Mouse (Mus musculus): ENCODE data around the gene Serpinb9b. TPM values are rescaled to one million over a fixed set of nuclear protein-coding genes. Genes with fewer than 3 reads are reported as not detected.
"Not testable (repeated sequence)": the region's sequence is repeated elsewhere in the genome, so short reads cannot be mapped to it uniquely, and the experiment has no call there.

The Serpinb9b gene
- total RNA-seq, 1 experiment, result 12.3 TPM

DNA sequence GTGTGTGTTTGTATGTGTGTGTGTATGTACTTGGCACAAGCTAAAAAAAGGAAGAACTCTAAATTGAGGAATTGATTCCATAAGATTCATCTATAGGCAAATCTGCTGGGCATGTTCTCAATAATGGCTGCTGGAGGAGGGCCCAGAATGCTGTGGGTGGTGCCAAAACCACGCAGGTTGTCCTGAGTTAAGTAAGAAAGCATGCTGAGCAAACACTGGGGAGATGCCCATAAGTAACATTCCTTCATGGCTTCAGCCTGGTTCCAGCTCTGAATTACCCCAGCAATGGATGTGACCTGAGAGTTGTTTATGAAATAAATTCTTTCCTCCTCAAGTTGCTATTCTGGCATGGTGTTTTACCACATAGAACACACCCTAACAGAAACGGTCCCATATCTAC, 13.9 kb upstream of the Serpinb9b start:
- H3K36me3 ChIP-seq (ENCODE audit: control insufficient read depth, insufficient read depth, low read length, poor library complexity, severe bottlenecking), result no peaks in the 10 kb centered on the region

DNA sequence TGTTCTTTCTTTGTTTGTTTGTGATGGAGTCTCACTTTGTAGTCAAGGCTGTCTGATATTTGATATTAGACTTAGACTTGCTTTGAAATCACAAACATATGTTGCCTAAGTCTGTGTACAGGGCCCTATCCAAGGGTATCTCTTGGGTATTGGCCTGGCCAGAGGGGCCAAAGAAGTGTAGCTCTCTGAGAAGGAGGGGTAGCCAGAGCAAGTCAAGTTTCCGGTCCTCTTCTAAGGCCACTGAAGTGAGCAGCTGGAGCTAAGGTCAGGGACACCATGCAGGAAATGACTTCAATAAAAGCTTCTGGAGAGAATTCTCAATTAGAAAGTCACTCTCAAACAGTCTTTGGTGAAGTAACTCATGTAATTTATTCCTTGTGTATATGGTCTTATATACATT, 4.8 kb upstream of the Serpinb9b start:
- in situ Hi-C loops (cut with MboI; ENCODE audit: low sequenced_read_pairs in 2 of 2, unreplicated experiment in 2 of 2), result no loop called here
- no peak for TF ChIP-seq HCFC1 (IDR thresholded peaks at IDR 0.05; ENCODE audit: borderline replicate concordance, insufficient read depth, low read length)
- no peak for TF ChIP-seq CHD2 (IDR thresholded peaks at IDR 0.05; ENCODE audit: low read depth, low read length)
- no peak for TF ChIP-seq MAFK (IDR thresholded peaks at IDR 0.05; ENCODE audit: insufficient read depth, low read depth, low read length)
- no peak for TF ChIP-seq ZC3H11A (IDR thresholded peaks at IDR 0.05; ENCODE audit: borderline replicate concordance, low read depth, low read length)
- no peak for TF ChIP-seq ZNF384 (IDR thresholded peaks at IDR 0.05; ENCODE audit: low read depth, low read length)
- peaks cover 4 to 5% of the 10 kb centered on the region in 2 experiments; a peak in 3 of 4 replicates for H3K4me1 ChIP-seq (ENCODE audit: control insufficient read depth in 2 of 2, insufficient read depth in 2 of 2, low read length in 2 of 2, poor library complexity in 1 of 2)
- H3K9me3 ChIP-seq (ENCODE audit: control insufficient read depth, insufficient read depth, low read depth, low read length), result no peaks in the 10 kb centered on the region
- H3K27ac ChIP-seq (ENCODE audit: insufficient read depth, low read depth, low read length, poor library complexity, severe bottlenecking), result no peak overlapping the region
- DNase-seq (ENCODE audit: low read depth, low spot score), result no peak
- no peaks in the 10 kb centered on the region for H3K36me3 ChIP-seq (ENCODE audit: control insufficient read depth, insufficient read depth, low read length, poor library complexity, severe bottlenecking)
- H3K4me3 ChIP-seq (ENCODE audit: insufficient read depth in 1 of 2, low read depth in 1 of 2, low read length in 2 of 2, poor library complexity in 1 of 2, severe bottlenecking in 1 of 2), result no peak overlapping the region
- no peak overlapping the region for H3K9ac ChIP-seq (ENCODE audit: insufficient read depth, low read depth, low read length, poor library complexity, severe bottlenecking)

More for the DNA sequence above, 13.9 kb upstream of the Serpinb9b start:
- Histone ChIP-seq H3K27ac (ENCODE audit: insufficient read depth, low read depth, low read length, poor library complexity, severe bottlenecking) (no peak overlapping the region), H3K9ac (ENCODE audit: insufficient read depth, low read depth, low read length, poor library complexity, severe bottlenecking) (no peak overlapping the region), H3K4me3 (ENCODE audit: insufficient read depth in 1 of 2, low read depth in 1 of 2, low read length in 2 of 2, poor library complexity in 1 of 2, severe bottlenecking in 1 of 2) (no peak overlapping the region), H3K9me3 (ENCODE audit: control insufficient read depth, insufficient read depth, low read depth, low read length) (no peaks in the 10 kb centered on the region), H3K4me1 (ENCODE audit: control insufficient read depth in 2 of 2, insufficient read depth in 2 of 2, low read length in 2 of 2, poor library complexity in 1 of 2) (no peaks in the 10 kb centered on the region)
- in situ Hi-C loops (cut with MboI; ENCODE audit: low sequenced_read_pairs in 2 of 2, unreplicated experiment in 2 of 2), result no loop called here
- DNase-seq (ENCODE audit: low read depth, low spot score), result no peak
- no peak for TF ChIP-seq CHD2 (IDR thresholded peaks at IDR 0.05; ENCODE audit: low read depth, low read length)
- TF ChIP-seq ZNF384 (IDR thresholded peaks at IDR 0.05; ENCODE audit: low read depth, low read length), result no peak
- no peak for TF ChIP-seq ZC3H11A (IDR thresholded peaks at IDR 0.05; ENCODE audit: borderline replicate concordance, low read depth, low read length)
- TF ChIP-seq HCFC1 (IDR thresholded peaks at IDR 0.05; ENCODE audit: borderline replicate concordance, insufficient read depth, low read length), result no peak
- TF ChIP-seq MAFK (IDR thresholded peaks at IDR 0.05; ENCODE audit: insufficient read depth, low read depth, low read length), result no peak

DNA sequence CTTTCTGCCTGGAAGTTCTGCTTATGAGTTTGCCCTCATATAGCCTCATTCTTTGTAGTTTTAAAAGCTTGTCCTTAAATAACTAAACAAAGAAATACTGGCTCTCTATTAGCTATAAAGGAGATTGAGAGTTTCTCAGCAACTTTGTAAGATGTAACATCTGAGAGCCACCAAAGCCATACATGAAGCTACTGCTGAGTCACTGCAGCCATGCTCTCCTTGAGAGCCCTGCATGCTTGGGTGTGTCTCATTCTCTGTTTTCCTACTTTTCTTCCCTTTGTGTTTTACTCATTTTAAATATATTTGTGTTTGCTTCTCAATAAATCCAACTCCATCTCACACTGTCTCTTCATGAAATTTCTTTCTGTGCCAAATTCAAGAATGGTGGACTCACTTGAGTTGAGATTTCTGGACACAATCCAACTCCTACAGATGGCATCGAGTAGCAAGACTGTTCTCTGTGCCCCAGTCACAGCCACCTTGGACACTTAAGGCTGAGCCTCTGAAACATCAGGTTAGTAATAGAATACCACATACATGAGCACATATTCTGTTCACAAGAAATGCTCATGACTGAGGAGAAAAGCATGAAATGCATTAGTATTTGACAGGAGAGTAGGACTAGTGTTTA, 674 bp upstream of the Serpinb9b start:
- DNase-seq (ENCODE audit: low read depth, low spot score), result no peak
- in situ Hi-C loops (cut with MboI; ENCODE audit: low sequenced_read_pairs in 2 of 2, unreplicated experiment in 2 of 2), result no loop called here
- TF ChIP-seq MAFK (IDR thresholded peaks at IDR 0.05; ENCODE audit: insufficient read depth, low read depth, low read length) (0 out of 2 replicates have a peak, but pooled peaks have one; percentile 13), ZC3H11A (IDR thresholded peaks at IDR 0.05; ENCODE audit: borderline replicate concordance, low read depth, low read length) (no peak), HCFC1 (IDR thresholded peaks at IDR 0.05; ENCODE audit: borderline replicate concordance, insufficient read depth, low read length) (no peak)
- Histone ChIP-seq H3K27ac (ENCODE audit: insufficient read depth, low read depth, low read length, poor library complexity, severe bottlenecking) (no peak overlapping the region; the same call in 1 of the 2 replicates), H3K9ac (ENCODE audit: insufficient read depth, low read depth, low read length, poor library complexity, severe bottlenecking) (no peak overlapping the region), H3K9me3 (ENCODE audit: control insufficient read depth, insufficient read depth, low read depth, low read length) (no peaks in the 10 kb centered on the region), H3K4me3 (ENCODE audit: insufficient read depth in 1 of 2, low read depth in 1 of 2, low read length in 2 of 2, poor library complexity in 1 of 2, severe bottlenecking in 1 of 2) (no peak overlapping the region), H3K36me3 (ENCODE audit: control insufficient read depth, insufficient read depth, low read length, poor library complexity, severe bottlenecking) (no peaks in the 10 kb centered on the region), H3K4me1 (ENCODE audit: control insufficient read depth in 2 of 2, insufficient read depth in 2 of 2, low read length in 2 of 2, poor library complexity in 1 of 2) (peaks cover 7 to 12% of the 10 kb centered on the region in 2 experiments; a peak in 3 of 4 replicates)

DNA sequence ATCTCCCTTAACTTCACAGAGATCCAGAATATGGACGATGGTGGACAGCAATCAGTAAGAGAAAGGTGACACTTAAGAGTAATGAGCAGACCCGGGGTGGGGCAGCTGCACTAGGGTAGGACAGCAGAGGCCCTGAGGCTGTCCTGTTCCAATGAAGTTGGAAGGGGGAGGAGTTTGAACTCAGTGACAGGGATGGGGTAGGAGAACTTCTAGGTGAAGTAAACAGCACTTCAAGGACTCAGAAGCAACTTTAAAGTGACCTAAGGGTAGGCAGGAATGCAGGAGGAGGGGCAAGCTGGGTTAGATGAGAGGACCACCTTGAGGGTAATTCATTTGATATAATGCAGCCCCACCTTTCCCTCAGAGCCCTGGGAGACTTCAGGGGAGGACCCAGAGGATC, 930 bp downstream of the Serpinb9b start:
- TF ChIP-seq ZC3H11A (IDR thresholded peaks at IDR 0.05; ENCODE audit: borderline replicate concordance, low read depth, low read length), result no peak
- TF ChIP-seq MAFK (IDR thresholded peaks at IDR 0.05; ENCODE audit: insufficient read depth, low read depth, low read length), result no peak
- no peak for TF ChIP-seq ZNF384 (IDR thresholded peaks at IDR 0.05; ENCODE audit: low read depth, low read length)
- peaks cover 7 to 12% of the 10 kb centered on the region in 2 experiments; a peak in 3 of 4 replicates for H3K4me1 ChIP-seq (ENCODE audit: control insufficient read depth in 2 of 2, insufficient read depth in 2 of 2, low read length in 2 of 2, poor library complexity in 1 of 2)

DNA sequence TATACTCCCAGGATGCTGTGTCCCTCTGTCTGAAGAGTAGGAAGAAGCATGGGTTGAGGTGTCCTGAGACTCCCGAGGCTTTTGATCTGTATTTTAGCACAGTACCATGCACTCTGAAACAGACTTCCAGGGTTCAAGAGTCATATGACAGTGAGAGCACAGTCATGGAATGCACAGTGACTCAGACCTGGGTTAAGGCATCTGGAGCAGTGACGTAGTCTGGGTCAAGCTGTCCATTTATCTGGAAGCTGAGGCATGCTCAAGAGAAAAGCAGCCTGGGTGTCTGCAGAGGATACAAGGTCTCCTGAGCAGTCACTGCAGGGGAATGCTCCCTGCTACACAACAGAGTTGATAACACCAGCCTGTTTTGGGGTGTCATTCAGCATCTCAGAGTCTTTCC, 1.3 kb downstream of the Serpinb9b start:
- in situ Hi-C loops (cut with MboI; ENCODE audit: low sequenced_read_pairs in 2 of 2, unreplicated experiment in 2 of 2), result no loop called here
- Histone ChIP-seq H3K9ac (ENCODE audit: insufficient read depth, low read depth, low read length, poor library complexity, severe bottlenecking) (no peak overlapping the region), H3K9me3 (ENCODE audit: control insufficient read depth, insufficient read depth, low read depth, low read length) (no peaks in the 10 kb centered on the region), H3K36me3 (ENCODE audit: control insufficient read depth, insufficient read depth, low read length, poor library complexity, severe bottlenecking) (no peaks in the 10 kb centered on the region), H3K27ac (ENCODE audit: insufficient read depth, low read depth, low read length, poor library complexity, severe bottlenecking) (no peak overlapping the region), H3K4me3 (ENCODE audit: insufficient read depth in 1 of 2, low read depth in 1 of 2, low read length in 2 of 2, poor library complexity in 1 of 2, severe bottlenecking in 1 of 2) (no peak overlapping the region), H3K4me1 (ENCODE audit: control insufficient read depth in 2 of 2, insufficient read depth in 2 of 2, low read length in 2 of 2, poor library complexity in 1 of 2) (peaks cover 7 to 12% of the 10 kb centered on the region in 2 experiments; a peak in 3 of 4 replicates)
- no peak for DNase-seq (ENCODE audit: low read depth, low spot score)
- no peak for TF ChIP-seq ZNF384 (IDR thresholded peaks at IDR 0.05; ENCODE audit: low read depth, low read length)
- no peak for TF ChIP-seq CHD2 (IDR thresholded peaks at IDR 0.05; ENCODE audit: low read depth, low read length)
- no peak for TF ChIP-seq MAFK (IDR thresholded peaks at IDR 0.05; ENCODE audit: insufficient read depth, low read depth, low read length)
- TF ChIP-seq ZC3H11A (IDR thresholded peaks at IDR 0.05; ENCODE audit: borderline replicate concordance, low read depth, low read length), result no peak
- TF ChIP-seq HCFC1 (IDR thresholded peaks at IDR 0.05; ENCODE audit: borderline replicate concordance, insufficient read depth, low read length), result no peak

More for the DNA sequence above, 930 bp downstream of the Serpinb9b start:
- in situ Hi-C loops (cut with MboI; ENCODE audit: low sequenced_read_pairs in 2 of 2, unreplicated experiment in 2 of 2), result no loop called here
- Histone ChIP-seq H3K9me3 (ENCODE audit: control insufficient read depth, insufficient read depth, low read depth, low read length) (no peaks in the 10 kb centered on the region), H3K4me3 (ENCODE audit: insufficient read depth in 1 of 2, low read depth in 1 of 2, low read length in 2 of 2, poor library complexity in 1 of 2, severe bottlenecking in 1 of 2) (no peak overlapping the region), H3K27ac (ENCODE audit: insufficient read depth, low read depth, low read length, poor library complexity, severe bottlenecking) (no peak overlapping the region), H3K36me3 (ENCODE audit: control insufficient read depth, insufficient read depth, low read length, poor library complexity, severe bottlenecking) (no peaks in the 10 kb centered on the region), H3K9ac (ENCODE audit: insufficient read depth, low read depth, low read length, poor library complexity, severe bottlenecking) (no peak overlapping the region)
- no peak for DNase-seq (ENCODE audit: low read depth, low spot score)

DNA sequence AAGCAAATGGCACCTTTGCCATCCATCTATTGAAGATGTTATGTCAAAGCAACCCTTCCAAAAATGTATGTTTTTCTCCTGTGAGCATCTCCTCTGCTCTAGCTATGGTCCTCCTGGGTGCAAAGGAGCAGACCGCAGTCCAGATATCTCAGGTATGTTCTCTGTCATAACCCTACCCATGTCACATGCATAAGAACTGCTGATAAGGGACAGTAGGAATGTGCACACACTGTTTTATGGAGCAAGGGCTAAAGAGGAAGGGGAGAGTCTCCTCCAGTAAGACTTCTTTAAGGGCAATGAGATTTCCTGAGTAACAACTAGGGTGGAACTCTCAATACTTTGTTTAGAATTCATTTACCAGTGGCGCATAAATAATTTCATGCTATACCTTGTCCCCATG, 2.3 kb downstream of the Serpinb9b start:
- H3K9me3 ChIP-seq (ENCODE audit: control insufficient read depth, insufficient read depth, low read depth, low read length); in situ Hi-C loops (cut with MboI; ENCODE audit: low sequenced_read_pairs in 2 of 2, unreplicated experiment in 2 of 2); H3K4me3 ChIP-seq (ENCODE audit: insufficient read depth in 1 of 2, low read depth in 1 of 2, low read length in 2 of 2, poor library complexity in 1 of 2, severe bottlenecking in 1 of 2); DNase-seq (ENCODE audit: low read depth, low spot score); H3K36me3 ChIP-seq (ENCODE audit: control insufficient read depth, insufficient read depth, low read length, poor library complexity, severe bottlenecking); H3K9ac ChIP-seq (ENCODE audit: insufficient read depth, low read depth, low read length, poor library complexity, severe bottlenecking); H3K27ac ChIP-seq (ENCODE audit: insufficient read depth, low read depth, low read length, poor library complexity, severe bottlenecking): not testable (repeated sequence)
- peaks cover 7 to 12% of the 10 kb centered on the region in 2 experiments; a peak in 3 of 4 replicates for H3K4me1 ChIP-seq (ENCODE audit: control insufficient read depth in 2 of 2, insufficient read depth in 2 of 2, low read length in 2 of 2, poor library complexity in 1 of 2)
